Mouse (Mus musculus) E14TG2a.4 (cell line): ENCODE measurements at regions not wholly inside any gene's neighbourhood (a gene's known extent, or its start where the extent isn't known, plus 50 kb on each side); places are given as distances from the start of the nearest gene placed in this dataset.

Source experiments
- CTCF ChIP-seq: conservative IDR thresholded peaks from 2 replicates; pipeline ENCODE4 v1.5.1; 2014; ENCODE audit warnings: low read length
- NANOG ChIP-seq: IDR thresholded peaks from 2 replicates; pipeline ENCODE4 v1.6.1; 2014; ENCODE audit warnings: borderline replicate concordance, low read length, mixed read lengths
- POU5F1 ChIP-seq: IDR thresholded peaks from 2 replicates; pipeline ENCODE4 v1.6.1; 2014; ENCODE audit warnings: low read length, borderline replicate concordance

GRCm38 (mm10) chr13:111911071-111911470 lies 102.3 kb upstream of the Map3k1 start:
- TF ChIP-seq CTCF (no peak), NANOG (no peak), POU5F1 (no peak)
